Mouse (Mus musculus) stomach, embryonic 14.5 days (tissue): ENCODE measurements around the gene Aff1. TPM values are rescaled to one million over a fixed set of nuclear protein-coding genes. Genes with fewer than 3 reads are reported as not detected.
A peak's percentile ranks its signal among the peaks of the same experiment; 100 is the strongest.

ENCODE experiments used
- ATAC-seq: fragments of 200-750 bp; cut with Nextera tagmentation; 2 replicates; pipeline ENCODE4 v1.8.0; 2017; ENCODE audit warnings: low read depth, moderate TSS enrichment; ENCODE audit not compliant: insufficient number of reproducible peaks, insufficient read depth, low FRiP score
- H3K27ac ChIP-seq: fragments of 300-500 bp; sonication (generic); 2 replicates; pipeline ENCODE4 v1.5.1; 2014; ENCODE audit warnings: mild to moderate bottlenecking, low read length, moderate library complexity, mixed read lengths
- H3K27me3 ChIP-seq: fragments of 300-500 bp; sonication (generic); 2 replicates; pipeline ENCODE4 v1.6.1; 2014; ENCODE audit warnings: low read length, control low read depth, mixed read lengths; ENCODE audit not compliant: control insufficient read depth, insufficient read depth
- H3K36me3 ChIP-seq: fragments of 300-500 bp; sonication (generic); 2 replicates; pipeline ENCODE4 v1.6.1; 2014; ENCODE audit warnings: mild to moderate bottlenecking, control low read depth, low read length, moderate library complexity, mixed read lengths; ENCODE audit not compliant: control insufficient read depth, insufficient read depth
- H3K4me1 ChIP-seq: fragments of 300-500 bp; sonication (generic); 2 replicates; pipeline ENCODE4 v1.6.1; 2014; ENCODE audit warnings: low read length, control low read depth, mixed read lengths; ENCODE audit not compliant: control insufficient read depth, insufficient read depth
- H3K4me2 ChIP-seq: fragments of 300-500 bp; sonication (generic); replicated peaks from 2 replicates; pipeline ENCODE4 v1.6.1; 2014; ENCODE audit warnings: low read depth, low read length, control low read depth
- H3K4me3 ChIP-seq: fragments of 300-500 bp; sonication (generic); 2 replicates; pipeline ENCODE4 v1.5.1; 2014; ENCODE audit warnings: low read depth, low read length, control low read depth
- H3K9ac ChIP-seq: fragments of 300-500 bp; sonication (generic); replicated peaks from 2 replicates; pipeline ENCODE4 v1.6.1; 2014; ENCODE audit warnings: low read depth, mild to moderate bottlenecking, control low read depth, low read length, moderate library complexity, mixed read lengths
- H3K9me3 ChIP-seq: fragments of 300-500 bp; sonication (generic); 2 replicates; pipeline ENCODE4 v1.6.1; 2016; ENCODE audit warnings: low read depth, low read length, control low read depth; ENCODE audit not compliant: control insufficient read depth
- WGBS: fragments of 180-500 bp; shearing (Covaris S2); extraction: QIAGEN DNeasy Blood & Tissue Kit; methylation state at CpG from one replicate; pipeline ENCODE4 v1.1.7; 2014; 5-methylcytosine and 5-hydroxymethylcytosine counted together
- polyA plus RNA-seq: library from polyadenylated mRNA; unstranded; fragments of >200 nt; fragmentation: Nextera tagmentation; extraction: Ambion mirVana; gene quantifications from 2 replicates; pipeline ENCODE4 v1.2.1, GENCODE M21; 2014

Aff1 gene
- polyA plus RNA-seq, 1 experiment from 2014 or later, result 5.9 TPM

- no peaks in the 10 kb centered on the region for H3K9me3 ChIP-seq
- no peaks in the 10 kb centered on the region for H3K4me1 ChIP-seq
- H3K9ac ChIP-seq, result no peak overlapping the region
- no peak for ATAC-seq
- no peak overlapping the region for H3K27ac ChIP-seq
- H3K4me3 ChIP-seq, result no peak overlapping the region
- WGBS, result 55% methylated on average over 3 of the region's 3 CpGs
- no peaks in the 10 kb centered on the region for H3K27me3 ChIP-seq
- no peak overlapping the region for H3K4me2 ChIP-seq
- H3K36me3 ChIP-seq, result no peaks in the 10 kb centered on the region
These were observed 10.3 kb upstream of the Aff1 start for GRCm38 (mm10) chr5:103681824-103682223.

DNA sequence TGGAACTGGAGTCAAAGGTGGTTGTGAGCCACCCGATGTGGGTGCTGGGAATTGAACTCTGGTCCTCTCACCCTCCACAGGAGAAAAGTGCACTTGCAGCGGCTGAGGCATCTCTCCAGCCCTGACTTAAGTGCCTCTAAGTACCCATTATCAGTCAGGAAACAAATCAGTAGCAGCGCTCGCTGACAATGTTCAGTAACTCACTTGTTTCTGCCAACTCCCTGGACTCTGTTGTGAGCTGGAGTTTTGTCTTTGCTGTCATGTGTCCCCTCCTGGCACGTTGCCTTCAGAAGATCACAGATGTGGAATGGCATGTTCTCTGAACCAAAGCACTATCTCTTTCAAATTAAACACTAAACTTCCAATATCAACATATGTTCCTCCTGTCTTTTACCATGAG lies 2.5 kb upstream of the Aff1 start:
- 0 out of 2 replicates have a peak, but pooled peaks cover 4% of the 10 kb centered on the region for H3K4me1 ChIP-seq
- H3K4me2 ChIP-seq, result no peak overlapping the region
- no peak overlapping the region for H3K4me3 ChIP-seq
- H3K27ac ChIP-seq, result no peak overlapping the region
- no peak overlapping the region for H3K9ac ChIP-seq
- 76% methylated on average over 5 of the region's 5 CpGs for WGBS
- H3K27me3 ChIP-seq, result peaks cover 7% of the 10 kb centered on the region; the same call in 1 of the 2 replicates
- no peaks in the 10 kb centered on the region for H3K9me3 ChIP-seq
- H3K36me3 ChIP-seq, result no peaks in the 10 kb centered on the region
- no peak for ATAC-seq

- no peaks in the 10 kb centered on the region for H3K36me3 ChIP-seq
- 0 out of 2 replicates have a peak, but pooled peaks cover 4% of the 10 kb centered on the region for H3K4me1 ChIP-seq
- WGBS, result 86% methylated on average over 8 of the region's 8 CpGs
- no peak overlapping the region for H3K27ac ChIP-seq
- no peaks in the 10 kb centered on the region for H3K9me3 ChIP-seq
- H3K4me2 ChIP-seq, result no peak overlapping the region
- no peak overlapping the region for H3K4me3 ChIP-seq
- peaks cover 7% of the 10 kb centered on the region; the same call in 1 of the 2 replicates for H3K27me3 ChIP-seq
- H3K9ac ChIP-seq, result no peak overlapping the region
- no peak for ATAC-seq
These were observed 2.0 kb upstream of the Aff1 start for GRCm38 (mm10) chr5:103690190-103690589.

DNA sequence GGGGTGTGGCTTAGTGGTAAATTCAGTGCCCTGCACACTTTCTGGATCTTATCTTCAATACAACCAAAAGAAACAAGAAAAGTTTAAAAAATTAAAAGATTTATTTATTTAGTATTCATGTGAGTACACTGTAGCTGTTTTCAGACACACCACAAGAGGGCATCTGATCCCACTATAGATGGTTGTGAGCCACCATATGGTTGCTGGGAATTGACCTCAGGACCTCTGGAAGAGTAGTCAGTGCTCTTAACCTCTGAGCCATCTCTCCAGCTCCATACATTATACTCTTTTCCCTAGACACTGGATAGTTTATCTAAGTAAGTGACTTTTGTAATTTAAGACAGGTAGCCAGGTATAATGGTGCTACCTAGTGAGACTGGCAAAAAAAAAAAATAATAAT lies 1.0 kb upstream of the Aff1 start:
- Histone ChIP-seq H3K27me3 (peaks cover 7% of the 10 kb centered on the region; the same call in 1 of the 2 replicates), H3K27ac (no peak overlapping the region), H3K4me1 (0 out of 2 replicates have a peak, but pooled peaks cover 4% of the 10 kb centered on the region), H3K36me3 (no peaks in the 10 kb centered on the region), H3K4me2 (no peak overlapping the region), H3K4me3 (no peak overlapping the region), H3K9ac (no peak overlapping the region), H3K9me3 (no peaks in the 10 kb centered on the region)
- no peak for ATAC-seq

GRCm38 (mm10) chr5:103692531-103693040 lies 412 bp downstream of the Aff1 start:
- Histone ChIP-seq H3K9ac (no peak overlapping the region), H3K4me2 (peak overlapping the region; percentile 100), H3K36me3 (no peaks in the 10 kb centered on the region), H3K4me3 (peak overlapping the region; percentile 59), H3K9me3 (no peaks in the 10 kb centered on the region), H3K27ac (no peak overlapping the region), H3K4me1 (0 out of 2 replicates have a peak, but pooled peaks cover 4% of the 10 kb centered on the region), H3K27me3 (peaks cover 7% of the 10 kb centered on the region; the same call in 1 of the 2 replicates)
- WGBS, result under 1% methylated on average over 34 of the region's 34 CpGs
- 0 out of 2 replicates have a peak, but pooled peaks have one; percentile 21 for ATAC-seq

- H3K9ac ChIP-seq, result no peak overlapping the region
- no peak for ATAC-seq
- H3K36me3 ChIP-seq, result no peaks in the 10 kb centered on the region
- 0 out of 2 replicates have a peak, but pooled peaks cover 4% of the 10 kb centered on the region for H3K4me1 ChIP-seq
- H3K9me3 ChIP-seq, result no peaks in the 10 kb centered on the region
- peak overlapping the region; percentile 100 for H3K4me2 ChIP-seq
- 0 out of 2 replicates have a peak overlapping the region, but pooled peaks have one; percentile 6 for H3K27ac ChIP-seq
- peak overlapping the region; percentile 59 for H3K4me3 ChIP-seq
- 2% methylated on average over 28 of the region's 28 CpGs for WGBS
- H3K27me3 ChIP-seq, result peaks cover 7% of the 10 kb centered on the region; the same call in 1 of the 2 replicates
These were observed 967 bp downstream of the Aff1 start for GRCm38 (mm10) chr5:103693041-103693641.

- peaks cover 7% of the 10 kb centered on the region; the same call in 1 of the 2 replicates for H3K27me3 ChIP-seq
- H3K9me3 ChIP-seq, result no peaks in the 10 kb centered on the region
- no peaks in the 10 kb centered on the region for H3K36me3 ChIP-seq
- H3K27ac ChIP-seq, result no peak overlapping the region
- no peak overlapping the region for H3K4me2 ChIP-seq
- no peak overlapping the region for H3K4me3 ChIP-seq
- no peak overlapping the region for H3K9ac ChIP-seq
- WGBS, result 49% methylated on average over 6 of the region's 6 CpGs
- 0 out of 2 replicates have a peak, but pooled peaks cover 4% of the 10 kb centered on the region for H3K4me1 ChIP-seq
- ATAC-seq, result no peak
These were observed 1.9 kb downstream of the Aff1 start for GRCm38 (mm10) chr5:103694094-103694493.

DNA sequence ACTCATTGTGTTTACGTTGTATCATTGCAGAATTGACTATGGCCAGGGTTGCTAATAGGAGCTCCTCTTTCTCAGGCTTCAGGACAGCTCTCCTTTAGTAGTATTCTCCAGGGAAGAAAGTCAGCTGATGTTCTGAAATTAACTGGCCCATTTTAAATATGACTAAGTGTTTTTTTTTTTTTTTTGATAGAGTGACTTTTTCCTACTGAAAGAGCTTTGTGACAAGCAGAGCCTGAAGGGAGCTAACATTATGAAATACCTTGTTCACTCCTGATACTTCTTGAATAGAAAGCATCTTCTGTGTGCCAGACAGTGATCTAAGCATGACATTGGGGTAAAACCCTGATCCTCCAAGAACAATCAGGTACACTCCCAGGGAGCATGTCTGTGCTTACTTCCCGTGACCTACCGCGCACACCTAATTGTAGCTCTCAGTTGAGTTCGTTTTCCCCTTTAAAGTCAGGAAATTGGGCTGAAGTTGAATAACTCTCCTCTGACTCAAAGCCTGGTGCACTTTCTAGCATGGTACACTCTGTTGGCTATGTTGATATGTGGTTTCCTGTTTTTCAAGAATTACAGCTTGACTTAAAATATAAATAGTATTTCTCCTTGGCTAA lies 5.8 kb downstream of the Aff1 start:
- Histone ChIP-seq H3K4me1 (0 out of 2 replicates have a peak, but pooled peaks cover 4% of the 10 kb centered on the region), H3K36me3 (no peaks in the 10 kb centered on the region), H3K4me3 (no peak overlapping the region), H3K27me3 (peaks cover 7% of the 10 kb centered on the region; the same call in 1 of the 2 replicates), H3K9me3 (no peaks in the 10 kb centered on the region), H3K4me2 (no peak overlapping the region), H3K9ac (no peak overlapping the region), H3K27ac (no peak overlapping the region)
- no peak for ATAC-seq
- 79% methylated on average over 5 of the region's 5 CpGs for WGBS
